Mouse (Mus musculus): ENCODE results near the gene Cpsf4. TPM values are rescaled to one million over a fixed set of nuclear protein-coding genes. Genes with fewer than 3 reads are reported as not detected.
"Not testable (repeated sequence)": the region's sequence is repeated elsewhere in the genome, so short reads cannot be mapped to it uniquely, and the experiment has no call there.

Cpsf4 gene
- polyA plus RNA-seq, 1 experiment from 2014 or later: 35.9 TPM

- Histone ChIP-seq H3K27me3 (ENCODE audit: control insufficient read depth, insufficient read depth, low read length) (no peaks in the 10 kb centered on the region), H3K4me2 (no peak overlapping the region), H3K4me3 (ENCODE audit: low read depth, low read length) (no peak overlapping the region), H3K9me3 (ENCODE audit: control insufficient read depth, low read length) (no peaks in the 10 kb centered on the region), H3K9ac (ENCODE audit: low read length) (no peak overlapping the region), H3K27ac (ENCODE audit: low read depth, low read length) (no peak overlapping the region), H3K4me1 (ENCODE audit: control insufficient read depth, insufficient read depth, low read length) (no peaks in the 10 kb centered on the region), H3K36me3 (ENCODE audit: control insufficient read depth, insufficient read depth, low read length) (peaks cover 13% of the 10 kb centered on the region)
- WGBS: 83% methylated on average over 12 of the region's 12 CpGs
- DNase-seq (ENCODE audit: low spot score, missing footprints) (no peak), ATAC-seq (ENCODE audit: low FRiP score) (no peak)
Observed at GRCm38 (mm10) chr5:145223395-145223794, 56.4 kb downstream of the Cpsf4 start.

GRCm38 (mm10) chr5:145226453-145226852 lies 59.4 kb downstream of the Cpsf4 start:
- Histone ChIP-seq H3K4me2 (no peak overlapping the region), H3K27me3 (ENCODE audit: control insufficient read depth, insufficient read depth, low read length) (no peaks in the 10 kb centered on the region), H3K9me3 (ENCODE audit: control insufficient read depth, low read length) (no peaks in the 10 kb centered on the region), H3K9ac (ENCODE audit: low read length) (no peak overlapping the region), H3K4me1 (ENCODE audit: control insufficient read depth, insufficient read depth, low read length) (peaks cover 2% of the 10 kb centered on the region; the same call in 1 of the 2 replicates), H3K4me3 (ENCODE audit: low read depth, low read length) (no peak overlapping the region), H3K36me3 (ENCODE audit: control insufficient read depth, insufficient read depth, low read length) (no peaks in the 10 kb centered on the region; the same call in 1 of the 2 replicates), H3K27ac (ENCODE audit: low read depth, low read length) (no peak overlapping the region)
- ATAC-seq (ENCODE audit: low FRiP score) (no peak), DNase-seq (ENCODE audit: low spot score, missing footprints) (no peak)
- WGBS: 57% methylated on average over 2 of the region's 2 CpGs

GRCm38 (mm10) chr5:145229283-145229682 lies 62.3 kb downstream of the Cpsf4 start:
- 86% methylated on average over 6 of the region's 6 CpGs for WGBS
- not testable (repeated sequence) for ATAC-seq (ENCODE audit: low FRiP score); H3K27ac ChIP-seq (ENCODE audit: low read depth, low read length); H3K4me1 ChIP-seq (ENCODE audit: control insufficient read depth, insufficient read depth, low read length); H3K36me3 ChIP-seq (ENCODE audit: control insufficient read depth, insufficient read depth, low read length); H3K9me3 ChIP-seq (ENCODE audit: control insufficient read depth, low read length); H3K27me3 ChIP-seq (ENCODE audit: control insufficient read depth, insufficient read depth, low read length); DNase-seq (ENCODE audit: low spot score, missing footprints); H3K4me2 ChIP-seq; H3K9ac ChIP-seq (ENCODE audit: low read length); H3K4me3 ChIP-seq (ENCODE audit: low read depth, low read length)

DNA sequence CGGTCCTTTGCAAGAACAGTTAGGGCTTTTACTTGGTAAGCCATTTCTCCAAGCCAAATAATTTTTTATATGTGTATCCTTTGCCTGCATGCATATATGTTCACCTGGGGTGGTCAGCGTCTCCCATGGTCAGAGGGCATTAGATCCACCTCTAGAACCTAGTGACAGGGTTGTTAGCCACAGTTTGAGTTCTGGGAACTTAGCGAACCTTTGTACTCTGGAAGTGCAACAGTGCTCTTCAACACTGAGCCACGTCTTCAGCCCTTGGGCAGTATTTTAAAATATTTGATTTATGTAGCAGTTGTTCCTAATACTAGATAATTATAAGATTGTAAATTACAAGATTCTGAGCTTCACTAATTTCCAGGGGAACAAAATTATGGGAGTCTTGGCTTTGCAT lies 63.6 kb downstream of the Cpsf4 start:
- DNase-seq (ENCODE audit: low spot score, missing footprints) (no peak), ATAC-seq (ENCODE audit: low FRiP score) (no peak)
- Histone ChIP-seq H3K4me2 (peak overlapping the region; percentile 68), H3K9ac (ENCODE audit: low read length) (peak overlapping the region; percentile 86; the same call in 1 of the 2 replicates), H3K27ac (ENCODE audit: low read depth, low read length) (no peak overlapping the region), H3K36me3 (ENCODE audit: control insufficient read depth, insufficient read depth, low read length) (peaks cover 15% of the 10 kb centered on the region), H3K9me3 (ENCODE audit: control insufficient read depth, low read length) (no peaks in the 10 kb centered on the region), H3K27me3 (ENCODE audit: control insufficient read depth, insufficient read depth, low read length) (no peaks in the 10 kb centered on the region), H3K4me3 (ENCODE audit: low read depth, low read length) (peak overlapping the region; percentile 98; the same call in 1 of the 2 replicates), H3K4me1 (ENCODE audit: control insufficient read depth, insufficient read depth, low read length) (peaks cover 7% of the 10 kb centered on the region)
- 84% methylated on average over 4 of the region's 4 CpGs for WGBS

DNA sequence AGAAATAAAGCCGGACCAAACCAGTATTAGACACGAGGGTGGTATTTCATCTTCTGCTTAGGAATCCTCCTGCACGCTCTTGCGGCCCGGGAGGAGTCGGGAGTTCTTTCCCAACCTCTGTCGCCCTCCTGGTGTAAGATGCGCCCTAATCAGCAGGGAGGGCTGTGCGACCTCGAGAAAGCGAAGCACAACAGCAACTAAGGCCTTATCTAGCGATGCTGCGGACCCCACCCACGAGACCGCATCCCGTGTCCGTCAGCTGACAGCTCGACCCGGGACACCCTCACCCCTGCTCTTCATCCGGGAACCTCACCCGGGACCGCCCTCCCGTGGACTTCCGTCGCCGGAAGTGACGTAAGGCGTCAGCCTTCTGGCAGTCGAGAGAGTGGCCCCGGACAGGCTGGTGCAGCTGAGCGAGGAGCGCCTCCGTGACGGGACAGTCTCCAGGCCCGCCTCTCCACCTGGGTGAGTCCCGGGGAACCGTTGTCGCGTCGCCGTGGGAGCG lies 64.4 kb downstream of the Cpsf4 start, which contains the start of gene Zfp655:
TSS of gene Zfp655 (plus strand) at position 349 of the 505 bp plus-strand sequence.
- WGBS: under 1% methylated on average over 42 of the region's 42 CpGs
- no peaks in the 10 kb centered on the region for H3K27me3 ChIP-seq (ENCODE audit: control insufficient read depth, insufficient read depth, low read length)
- H3K36me3 ChIP-seq (ENCODE audit: control insufficient read depth, insufficient read depth, low read length): peaks cover 17% of the 10 kb centered on the region
- peaks cover 7% of the 10 kb centered on the region for H3K4me1 ChIP-seq (ENCODE audit: control insufficient read depth, insufficient read depth, low read length)
- peak within 1 kb of the TSS; percentile 68 for H3K4me2 ChIP-seq
- peak within 1 kb of the TSS; percentile 86 for H3K9ac ChIP-seq (ENCODE audit: low read length)
- ATAC-seq (ENCODE audit: low FRiP score): peak; percentile 99
- H3K9me3 ChIP-seq (ENCODE audit: control insufficient read depth, low read length): no peaks in the 10 kb centered on the region
- peak within 1 kb of the TSS; percentile 98 for H3K4me3 ChIP-seq (ENCODE audit: low read depth, low read length)
- H3K27ac ChIP-seq (ENCODE audit: low read depth, low read length): peak within 1 kb of the TSS; percentile 73
- peak; percentile 99 for DNase-seq (ENCODE audit: low spot score, missing footprints)

Other genes starting within 250 kb of the Cpsf4 start
- gene Smurf1, start 201.4 kb upstream of the Cpsf4 start, polyA plus RNA-seq (2014; fragmentation: Nextera tagmentation; extraction: Ambion mirVana): 13.2 and 17.8 TPM in 2 replicates
- not detected in 2 replicates for gene Gm4871, start 134.5 kb upstream of the Cpsf4 start, polyA plus RNA-seq (2014; fragmentation: Nextera tagmentation; extraction: Ambion mirVana)
- not detected in 2 replicates for gene 1700018F24Rik, start 124.2 kb upstream of the Cpsf4 start, polyA plus RNA-seq (2014; fragmentation: Nextera tagmentation; extraction: Ambion mirVana)
- 179 and 183 TPM in 2 replicates for gene Arpc1a, start 83.4 kb upstream of the Cpsf4 start, polyA plus RNA-seq (2014; fragmentation: Nextera tagmentation; extraction: Ambion mirVana)
- not detected in 2 replicates for gene Kpna7, start 83.2 kb upstream of the Cpsf4 start, polyA plus RNA-seq (2014; fragmentation: Nextera tagmentation; extraction: Ambion mirVana)
- gene Arpc1b, start 53.0 kb upstream of the Cpsf4 start, polyA plus RNA-seq (2014; fragmentation: Nextera tagmentation; extraction: Ambion mirVana): 44.3 and 48.3 TPM in 2 replicates
- gene Pdap1, start 27.0 kb upstream of the Cpsf4 start, polyA plus RNA-seq (2014; fragmentation: Nextera tagmentation; extraction: Ambion mirVana): 124 and 131 TPM in 2 replicates
- 276 and 283 TPM in 2 replicates for gene Bud31, start 26.9 kb upstream of the Cpsf4 start, polyA plus RNA-seq (2014; fragmentation: Nextera tagmentation; extraction: Ambion mirVana)
- gene Ptcd1, start 105 bp upstream of the Cpsf4 start, polyA plus RNA-seq (2014; fragmentation: Nextera tagmentation; extraction: Ambion mirVana): 14.5 and 15.6 TPM in 2 replicates
- gene Atp5j2, start 24.8 kb downstream of the Cpsf4 start, polyA plus RNA-seq (2014; fragmentation: Nextera tagmentation; extraction: Ambion mirVana): 487 and 540 TPM in 2 replicates
- 8.8 and 9.6 TPM in 2 replicates for gene Zkscan14, start 34.7 kb downstream of the Cpsf4 start, polyA plus RNA-seq (2014; fragmentation: Nextera tagmentation; extraction: Ambion mirVana)
- 20.4 and 20.6 TPM in 2 replicates for gene Zkscan5, start 37.3 kb downstream of the Cpsf4 start, polyA plus RNA-seq (2014; fragmentation: Nextera tagmentation; extraction: Ambion mirVana)
- 43.2 and 48.9 TPM in 2 replicates for gene Zfp655, start 64.5 kb downstream of the Cpsf4 start, polyA plus RNA-seq (2014; fragmentation: Nextera tagmentation; extraction: Ambion mirVana)
- 0.61 and 1.0 TPM in 2 replicates for gene Zscan25, start 113.3 kb downstream of the Cpsf4 start, polyA plus RNA-seq (2014; fragmentation: Nextera tagmentation; extraction: Ambion mirVana)
- gene Cyp3a57, start 178.1 kb downstream of the Cpsf4 start, polyA plus RNA-seq (2014; fragmentation: Nextera tagmentation; extraction: Ambion mirVana): not detected in 2 replicates